Mouse (Mus musculus) cerebellum, adult 9-10 months (tissue): ENCODE measurements around the gene Pex12.
"Not testable (repeated sequence)": the region's sequence is repeated elsewhere in the genome, so short reads cannot be mapped to it uniquely, and the experiment has no call there.

Source experiments
- DNase-seq: peaks from one replicate; pipeline ENCODE4 v3.0.0; 2022

The Pex12 gene

GRCm38 (mm10) chr11:83302526-83303251, at the start of gene Pex12:
Pex12 (minus strand) TSS chr11:83302586.
- DNase-seq: peak; percentile 94

GRCm38 (mm10) chr11:83341716-83342245, 39.4 kb upstream of the Pex12 start:
- DNase-seq: no peak

- DNase-seq: no peak
These were observed 37.3 kb upstream of the Pex12 start for GRCm38 (mm10) chr11:83339705-83340104.

GRCm38 (mm10) chr11:83335826-83336225, 33.4 kb upstream of the Pex12 start:
- no peak for DNase-seq

- DNase-seq: peak; percentile 61
These were observed 25.0 kb upstream of the Pex12 start for GRCm38 (mm10) chr11:83327427-83327826.

GRCm38 (mm10) chr11:83326692-83327091, 24.3 kb upstream of the Pex12 start:
- not testable (repeated sequence) for DNase-seq

- no peak for DNase-seq
These were observed 16.7 kb upstream of the Pex12 start for GRCm38 (mm10) chr11:83319048-83319447.

- no peak for DNase-seq
These were observed 10.1 kb upstream of the Pex12 start for GRCm38 (mm10) chr11:83312471-83312870.

GRCm38 (mm10) chr11:83306700-83307253, 4.4 kb upstream of the Pex12 start:
- DNase-seq: no peak

GRCm38 (mm10) chr11:83304485-83304884, 2.1 kb upstream of the Pex12 start:
- DNase-seq: no peak

- DNase-seq: no peak
These were observed 1.4 kb upstream of the Pex12 start for GRCm38 (mm10) chr11:83303751-83304150.

GRCm38 (mm10) chr11:83302124-83302523, 262 bp downstream of the Pex12 start:
- no peak for DNase-seq

GRCm38 (mm10) chr11:83301431-83301831, 955 bp downstream of the Pex12 start:
- DNase-seq: no peak

- DNase-seq: peak; percentile 63
These were observed 2.7 kb downstream of the Pex12 start for GRCm38 (mm10) chr11:83299724-83300123.

GRCm38 (mm10) chr11:83298225-83299195, 3.9 kb downstream of the Pex12 start, which contains the start of gene Ap2b1:
Ap2b1 (plus strand) TSS chr11:83299024.
- peak; percentile 94 for DNase-seq

GRCm38 (mm10) chr11:83297816-83298215, 4.6 kb downstream of the Pex12 start:
- DNase-seq: peak; percentile 53

- DNase-seq: no peak
These were observed 8.3 kb downstream of the Pex12 start for GRCm38 (mm10) chr11:83294133-83294532.

GRCm38 (mm10) chr11:83293182-83293581, 9.2 kb downstream of the Pex12 start:
- no peak for DNase-seq

- no peak for DNase-seq
These were observed 10.2 kb downstream of the Pex12 start for GRCm38 (mm10) chr11:83292251-83292587.

- DNase-seq: peak; percentile 98
These were observed 10.8 kb downstream of the Pex12 start for GRCm38 (mm10) chr11:83291375-83292250.

GRCm38 (mm10) chr11:83289633-83290032, 12.8 kb downstream of the Pex12 start:
- no peak for DNase-seq

- DNase-seq: no peak
These were observed 13.3 kb downstream of the Pex12 start for GRCm38 (mm10) chr11:83289036-83289435.
